Mouse (Mus musculus) retina, postnatal 7 days (tissue): Measurements from ENCODE around the gene Ptprn2.

Source experiments
- DNase-seq: peaks from one replicate; pipeline ENCODE4 v3.0.0-alpha.2; 2012; ENCODE audit warnings: low read depth, low spot score

The Ptprn2 gene

DNA sequence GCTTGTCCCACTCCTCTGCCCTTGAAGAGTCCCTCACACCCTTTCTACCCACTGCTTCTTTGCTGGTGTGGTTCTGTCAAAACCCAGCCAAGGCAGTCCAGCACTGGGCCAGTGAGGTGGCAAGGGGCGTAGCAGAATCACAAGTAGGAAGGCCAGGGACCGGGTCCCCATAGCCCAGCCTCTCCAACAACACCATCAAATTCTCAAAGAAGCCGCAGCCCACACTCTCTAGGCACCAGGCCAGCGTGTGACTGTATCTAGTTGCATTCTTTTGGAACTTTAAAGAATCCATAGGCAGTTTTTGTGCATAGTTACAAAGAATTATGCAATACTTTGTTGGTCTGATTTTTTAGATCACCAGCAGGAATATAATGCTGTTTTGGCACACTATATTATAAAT, 728.8 kb downstream of the Ptprn2 start:
- DNase-seq = no peak

DNA sequence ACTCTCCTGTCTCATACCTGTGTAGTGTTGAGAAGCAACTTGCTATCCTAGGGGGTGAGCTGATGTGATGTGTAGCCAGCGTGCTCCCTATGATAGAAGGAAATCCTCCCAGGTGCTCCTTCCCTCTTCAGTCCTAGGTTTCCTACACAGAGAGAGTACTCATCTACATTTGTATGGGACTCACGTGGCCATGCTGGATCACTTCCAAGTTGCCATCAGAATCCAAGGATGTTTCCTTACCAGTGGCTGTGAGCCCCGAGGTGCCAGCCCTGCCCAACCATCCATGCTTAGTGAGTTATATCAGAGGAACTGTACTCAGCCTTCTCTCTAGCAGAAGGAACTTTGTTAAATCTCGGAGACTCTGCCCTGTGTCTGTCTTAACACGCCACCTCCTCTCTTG, 729.4 kb downstream of the Ptprn2 start:
- no peak for DNase-seq

DNA sequence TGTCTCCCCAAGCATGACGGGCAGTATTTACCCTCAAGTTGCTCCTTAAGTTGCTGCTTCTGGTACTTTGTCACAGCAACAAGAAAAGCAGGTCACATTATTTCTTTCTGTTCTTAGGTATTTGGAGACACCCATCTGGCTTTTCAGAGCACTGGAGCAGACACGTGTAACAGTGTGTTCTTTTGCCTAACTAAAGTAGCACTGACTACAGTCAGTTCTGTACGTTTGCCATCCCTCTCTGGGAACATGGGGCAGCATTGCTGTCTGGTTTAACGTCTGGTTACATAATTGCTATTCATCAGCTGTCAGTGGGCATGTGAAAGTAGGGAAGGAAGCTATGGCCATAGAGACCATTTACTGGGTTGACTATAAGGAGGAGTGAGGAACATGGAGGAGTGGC, 736.4 kb downstream of the Ptprn2 start:
- DNase-seq = no peak

DNA sequence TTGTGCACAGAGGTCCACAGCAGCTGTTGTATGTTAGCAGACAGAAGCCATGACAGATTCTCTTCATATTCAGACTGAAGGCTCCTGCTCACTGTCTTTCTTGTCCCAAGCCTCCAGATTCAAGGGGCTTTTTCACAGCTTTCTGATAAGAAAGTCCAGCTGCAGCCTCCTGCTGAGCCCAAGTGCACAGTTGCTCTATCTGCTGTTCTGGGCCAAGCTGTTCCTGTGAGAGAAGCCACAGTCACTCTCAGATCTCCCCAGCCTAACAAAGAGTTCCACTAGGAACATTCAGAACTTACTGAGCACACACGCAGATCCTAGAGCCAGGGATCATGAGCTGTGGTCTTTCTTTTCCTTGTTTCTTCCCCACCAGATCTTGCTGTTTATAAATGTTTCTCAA, 738.5 kb downstream of the Ptprn2 start:
- DNase-seq = no peak

DNA sequence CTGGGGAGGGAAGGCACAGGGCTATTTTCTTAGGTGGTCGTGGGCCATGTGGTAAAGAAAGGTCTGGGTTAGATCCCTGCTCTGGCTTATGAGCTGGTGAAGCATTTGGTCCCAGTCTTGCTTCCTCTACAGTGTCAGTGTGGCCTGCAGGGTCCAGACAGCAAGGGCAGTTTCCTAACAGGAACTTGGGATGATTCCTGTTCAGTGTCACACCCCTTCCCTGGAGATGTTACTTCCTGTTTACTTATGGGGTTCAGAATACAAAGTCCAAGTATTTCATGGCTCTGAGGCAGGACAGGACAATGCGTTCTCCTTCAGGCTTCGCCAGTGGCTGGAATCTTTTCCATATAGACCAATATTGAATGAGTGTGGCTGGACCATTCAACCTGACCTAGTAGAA, 741.7 kb downstream of the Ptprn2 start:
- DNase-seq = no peak

DNA sequence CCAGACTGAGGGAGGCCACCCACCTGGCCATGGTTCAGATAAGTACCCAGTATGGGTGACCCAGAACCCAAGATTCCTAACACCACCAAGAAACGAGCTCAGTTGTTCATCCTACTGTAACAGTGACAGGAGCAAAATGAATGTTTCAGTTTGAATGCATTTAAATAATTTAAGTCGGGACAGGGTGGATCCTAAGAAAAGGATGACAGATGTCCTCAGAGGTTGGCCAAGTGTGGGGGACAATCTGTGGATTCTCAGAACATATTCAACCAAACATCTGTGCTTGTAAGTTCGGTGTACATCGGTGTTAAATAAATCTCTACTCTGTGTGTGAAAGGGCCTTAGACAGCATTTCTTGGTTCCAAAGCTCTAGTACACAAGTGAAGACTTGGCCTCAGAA, 743.9 kb downstream of the Ptprn2 start:
- DNase-seq = no peak

DNA sequence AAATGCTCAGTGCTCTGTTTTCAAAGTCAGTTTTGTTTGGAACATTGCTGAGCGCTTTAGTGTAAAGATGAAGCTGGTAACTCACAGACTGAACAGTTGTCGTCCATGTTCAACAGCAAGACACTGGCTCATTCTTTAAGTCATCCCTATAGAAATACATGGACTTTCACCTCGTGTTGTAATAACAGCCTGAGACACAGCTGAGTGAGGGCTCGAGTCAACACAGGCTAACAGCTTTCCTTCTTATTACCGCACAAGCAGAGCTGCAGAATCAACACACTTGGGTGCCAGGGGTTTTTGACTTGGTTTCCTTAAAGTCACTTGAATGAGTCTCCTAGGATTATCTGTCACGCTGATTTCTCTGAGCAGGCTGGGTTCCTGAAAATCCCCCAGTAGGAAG, 744.8 kb downstream of the Ptprn2 start:
- DNase-seq = no peak

DNA sequence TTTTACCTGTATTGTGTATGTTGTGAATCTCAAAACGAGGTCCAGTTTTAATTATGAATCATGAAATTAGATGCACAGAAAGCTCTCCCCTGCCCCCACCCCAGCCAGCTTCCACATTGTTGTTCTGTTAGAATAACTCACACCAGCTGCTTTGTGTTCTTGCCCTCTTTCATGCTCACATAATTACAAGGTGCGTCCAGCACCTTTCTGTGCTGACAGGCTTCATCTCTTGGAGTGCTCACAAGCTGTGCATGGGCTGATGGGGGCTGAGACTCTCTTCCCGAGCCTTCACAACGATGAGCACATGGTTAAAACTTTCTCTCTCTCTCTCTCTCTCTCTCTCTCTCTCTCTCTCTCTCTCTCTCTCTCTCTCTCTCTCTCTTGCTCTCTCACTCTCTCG, 746.3 kb downstream of the Ptprn2 start:
- DNase-seq = no peak

DNA sequence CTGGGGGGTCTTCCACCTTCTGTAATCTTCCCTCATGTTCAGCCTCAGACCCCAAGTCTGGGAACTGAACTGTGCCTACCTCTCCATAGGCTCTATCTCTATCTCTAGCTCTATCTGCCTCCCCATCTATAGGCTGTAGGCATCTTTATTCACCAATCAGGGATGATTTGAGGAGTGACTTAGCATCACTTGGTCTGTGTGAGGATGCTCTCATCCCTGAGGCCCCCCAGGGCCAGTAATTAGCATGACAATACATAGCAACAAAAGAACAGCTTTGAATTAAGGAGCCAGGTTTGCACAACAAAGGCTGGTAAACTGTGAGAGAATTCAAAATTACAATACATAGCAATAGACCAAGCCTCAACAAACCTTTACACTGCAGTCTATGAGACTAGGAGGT, 749.6 kb downstream of the Ptprn2 start:
- DNase-seq = no peak

DNA sequence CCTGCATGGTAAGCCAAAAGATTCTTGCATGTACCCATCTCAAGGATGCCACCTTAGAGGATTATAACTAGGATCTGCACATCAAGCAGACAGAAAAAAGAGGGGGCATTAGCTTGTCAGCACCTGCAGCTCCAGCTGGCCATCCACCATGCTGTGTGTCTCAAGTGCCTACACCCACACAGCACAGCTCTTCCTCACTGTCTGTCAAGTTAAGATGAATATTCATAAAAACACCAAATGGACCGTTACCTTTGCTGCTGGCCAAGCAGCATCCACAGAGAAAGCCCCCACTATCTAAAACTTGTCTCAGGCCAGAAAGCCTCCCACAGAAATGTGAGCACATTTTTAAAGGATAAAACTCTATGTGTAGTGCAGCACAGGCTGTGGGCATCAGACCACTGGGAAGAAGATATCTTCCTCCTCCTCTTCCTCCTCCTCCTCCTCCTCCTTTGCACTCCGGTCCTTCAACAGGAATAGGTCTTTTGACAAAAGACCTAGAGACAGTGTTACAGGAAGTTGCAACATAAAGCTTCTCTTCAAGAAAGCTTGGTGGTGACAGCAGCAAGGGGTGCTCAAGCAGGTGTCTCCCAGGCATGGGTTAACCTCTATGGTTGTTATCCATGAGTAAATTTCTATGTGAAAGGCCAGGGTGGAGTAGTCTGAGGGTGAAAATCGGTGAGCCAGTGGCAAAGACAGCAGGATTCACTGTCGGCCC, 750.7 kb downstream of the Ptprn2 start:
- no peak for DNase-seq

DNA sequence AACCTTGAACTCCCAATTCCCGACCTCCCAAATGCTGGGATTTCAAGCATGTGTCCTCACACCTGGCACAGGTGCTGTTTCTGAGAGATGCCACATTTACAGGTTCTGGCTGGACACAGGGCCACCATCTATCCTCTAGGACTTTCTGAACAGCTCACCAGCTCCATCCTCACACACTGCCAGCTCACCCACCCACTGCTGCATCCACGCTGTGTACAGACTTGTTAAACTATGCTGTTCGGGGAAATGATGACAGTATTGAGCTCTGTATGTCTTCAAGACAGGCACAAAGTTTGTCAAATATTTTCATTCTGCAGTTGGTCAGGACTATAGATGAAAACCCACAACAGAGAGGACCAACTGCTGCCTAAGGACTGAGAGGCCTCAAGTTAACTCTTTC, 751.5 kb downstream of the Ptprn2 start:
- no peak for DNase-seq

DNA sequence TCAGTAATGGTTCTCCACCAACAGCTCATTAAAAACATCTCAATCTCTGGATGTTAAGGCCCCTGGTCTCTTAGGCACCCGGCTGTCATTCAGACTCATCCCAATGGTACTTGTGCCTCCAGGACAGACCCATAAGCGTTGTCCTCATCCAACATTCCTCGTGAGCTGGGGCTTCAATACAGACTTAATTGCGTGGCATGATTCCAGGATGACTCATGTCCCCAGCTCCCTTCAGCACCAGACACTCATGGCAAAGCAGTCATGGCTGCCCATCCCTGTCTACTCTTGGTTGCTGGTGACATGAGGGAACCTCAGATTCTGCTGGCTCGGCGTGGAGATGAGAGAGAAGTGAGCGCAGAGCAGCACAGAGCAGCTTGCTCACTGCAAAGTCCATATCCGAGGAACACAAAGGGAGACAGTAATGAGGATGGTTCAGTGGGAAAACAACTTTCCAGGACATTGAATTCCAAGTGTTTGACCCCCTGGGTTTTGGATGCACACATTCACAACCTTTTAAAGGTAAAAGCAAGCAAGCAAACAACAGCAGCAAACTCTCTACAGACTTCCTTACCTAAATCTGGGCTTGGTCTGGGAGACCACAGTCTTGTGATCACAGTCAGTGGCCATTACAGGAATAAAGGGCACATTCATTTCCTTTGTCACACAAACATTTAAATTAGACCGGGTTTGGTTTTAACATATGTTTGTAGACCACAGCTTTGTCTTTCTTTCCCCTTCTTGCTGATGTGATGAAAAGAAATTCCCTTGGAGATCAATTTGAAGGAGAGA, 754.6 kb downstream of the Ptprn2 start:
- DNase-seq = no peak

DNA sequence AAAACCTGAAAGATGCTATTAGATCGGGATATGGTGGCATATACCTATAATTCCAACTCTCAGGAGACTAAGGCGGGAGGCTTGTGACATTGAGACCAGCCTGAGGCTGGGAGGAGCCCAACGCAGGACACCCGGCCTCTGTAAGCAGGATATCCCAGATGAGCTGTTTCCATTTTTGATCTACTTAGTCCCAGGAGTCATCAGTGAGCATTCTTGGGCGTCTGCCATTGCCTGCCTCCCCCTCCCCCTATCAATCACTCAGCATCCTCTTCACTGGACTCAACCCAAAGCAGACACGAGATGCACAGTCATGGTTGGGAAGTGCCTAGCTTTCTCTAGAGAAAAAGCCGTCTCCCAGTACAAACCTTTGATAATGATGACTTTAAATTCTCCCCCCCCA, 756.7 kb downstream of the Ptprn2 start:
- DNase-seq = no peak

DNA sequence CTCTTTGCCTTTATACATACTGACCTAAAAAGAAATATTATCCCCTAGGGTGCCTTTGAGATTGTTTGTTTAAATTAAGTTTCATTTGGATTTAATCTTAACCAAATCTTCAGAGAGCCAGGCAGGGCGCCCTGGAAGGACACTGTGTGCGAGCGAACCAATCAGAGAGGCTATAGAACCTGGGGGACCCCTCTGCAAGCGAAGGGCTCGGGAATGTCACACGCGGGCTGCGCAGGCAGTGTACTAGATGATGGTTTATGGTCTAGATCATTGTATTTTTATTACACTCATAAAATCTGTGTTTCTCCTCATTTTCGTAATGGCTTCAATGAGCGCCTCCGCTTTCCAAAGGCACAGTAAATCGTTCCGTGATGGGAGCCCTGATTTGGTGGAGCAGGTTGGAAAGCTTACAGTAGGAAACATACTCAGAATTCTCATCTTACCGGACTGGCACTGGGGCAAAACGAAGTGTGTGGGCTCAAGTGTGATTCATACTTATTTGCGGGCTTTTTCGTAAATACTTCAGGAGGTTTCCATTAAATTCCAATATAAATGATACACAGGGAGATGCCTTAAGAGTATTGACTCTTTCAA, 760.5 kb downstream of the Ptprn2 start:
- DNase-seq = no peak

DNA sequence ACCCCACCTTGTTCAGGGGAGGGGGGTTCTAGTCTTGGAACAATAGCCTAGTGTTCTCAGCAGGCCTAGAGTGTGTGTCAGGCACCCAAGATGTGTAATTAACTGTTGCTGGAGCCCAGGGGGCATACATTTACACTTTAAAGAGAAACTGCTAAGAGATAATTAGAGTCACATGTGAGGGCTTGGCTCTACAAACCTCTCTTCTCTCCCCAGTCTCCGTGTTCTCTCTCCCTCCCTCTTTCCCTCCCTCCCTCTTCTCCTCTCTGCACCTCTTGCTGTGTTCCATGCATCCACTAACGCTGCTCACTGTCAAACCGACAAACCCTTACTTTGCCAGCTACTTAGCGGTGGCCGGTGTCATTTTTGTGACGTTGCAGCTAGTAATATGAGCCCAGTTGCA, 764.9 kb downstream of the Ptprn2 start:
- DNase-seq = no peak

DNA sequence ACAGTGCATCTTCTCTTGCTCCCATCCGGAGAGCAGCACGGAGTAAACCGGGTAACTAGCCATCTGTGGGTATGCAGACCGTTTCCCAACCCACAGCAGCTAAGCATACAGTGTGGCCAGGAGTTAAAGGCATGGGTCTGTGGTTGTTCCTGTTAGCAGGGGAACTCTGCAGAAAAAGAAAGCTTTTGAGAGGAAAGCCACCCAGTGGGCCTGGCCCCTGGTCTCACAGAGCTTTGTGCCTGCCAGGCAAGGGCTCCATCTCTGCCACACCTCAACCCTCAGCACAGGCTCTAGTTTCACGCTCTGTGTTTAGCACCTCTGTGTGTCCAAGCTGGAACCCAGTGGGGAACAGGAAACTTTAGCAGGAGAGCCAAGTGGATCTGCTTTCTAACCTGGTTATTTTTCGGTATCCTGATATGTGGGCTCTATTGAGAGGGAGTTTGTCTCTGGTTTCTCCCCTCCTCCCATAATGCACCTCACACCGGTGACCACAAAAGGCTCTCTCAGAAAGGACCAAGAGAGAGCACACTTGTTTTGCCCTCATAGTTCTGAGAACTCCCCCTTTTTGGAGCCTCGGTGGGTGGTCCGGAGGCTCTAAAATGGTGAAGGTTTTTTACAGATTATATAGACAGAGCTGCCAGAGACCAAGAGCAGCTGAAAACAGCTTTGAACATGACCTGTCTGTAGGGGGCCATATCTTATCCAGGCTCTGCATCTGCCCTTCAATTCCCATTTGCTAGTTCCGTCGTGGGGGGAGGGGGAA, 766.3 kb downstream of the Ptprn2 start:
- DNase-seq = no peak

DNA sequence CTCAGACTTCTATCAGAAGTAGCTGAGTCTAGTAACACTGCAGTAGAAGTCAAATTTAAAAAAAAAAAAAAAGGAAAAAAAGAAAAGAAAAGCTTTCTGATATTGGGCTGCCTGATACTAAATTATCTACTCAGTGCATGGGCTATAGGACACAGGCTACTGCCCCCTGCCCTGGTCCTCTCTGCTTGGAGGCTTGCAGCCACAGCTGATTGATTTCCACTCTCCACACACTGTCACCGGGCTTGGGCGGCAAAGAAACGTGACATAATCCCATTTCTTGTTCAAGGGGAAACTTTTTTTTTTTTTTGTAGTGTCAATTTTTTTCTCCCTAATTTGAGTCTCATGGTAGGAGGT, 766.9 kb downstream of the Ptprn2 start:
- DNase-seq = no peak

DNA sequence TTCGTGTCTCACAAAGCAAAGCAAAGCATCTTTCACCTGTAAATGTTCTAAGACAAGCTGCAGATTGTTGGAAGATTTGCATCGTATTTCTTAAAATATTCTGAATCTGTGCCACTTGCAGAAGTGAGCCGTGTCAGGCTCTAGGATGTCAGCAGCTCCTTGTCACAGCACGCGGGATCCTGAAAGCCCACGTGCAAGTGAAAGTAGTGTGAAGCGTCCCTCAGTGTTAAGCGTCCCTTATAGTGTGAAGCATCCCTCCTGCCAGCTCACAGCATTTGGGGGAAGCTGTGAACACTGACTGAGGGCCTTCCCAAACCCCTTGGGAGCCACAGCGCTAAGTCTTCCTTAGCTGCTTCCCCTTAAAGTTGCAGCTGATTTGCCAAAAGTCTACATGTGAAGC, 768.8 kb downstream of the Ptprn2 start:
- DNase-seq = no peak

DNA sequence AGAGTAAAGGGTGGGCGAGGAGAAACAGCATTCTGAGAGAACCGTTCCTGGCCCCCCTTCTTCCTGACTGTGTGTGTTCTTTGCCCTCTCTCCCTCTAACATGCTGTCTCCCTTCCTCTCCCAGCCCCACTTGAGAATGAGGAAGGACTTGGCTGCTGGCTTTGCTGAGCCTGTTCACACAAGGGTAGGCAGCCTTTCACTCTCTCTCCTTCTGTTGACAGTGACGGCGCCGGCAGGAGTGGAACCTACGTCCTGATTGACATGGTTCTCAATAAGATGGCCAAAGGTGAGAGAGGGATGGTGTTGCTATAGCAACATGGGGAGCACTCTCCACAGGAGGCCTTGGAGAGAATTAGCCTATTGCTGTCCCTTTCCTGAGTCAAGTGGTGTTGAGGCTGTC, 769.8 kb downstream of the Ptprn2 start:
- no peak for DNase-seq

DNA sequence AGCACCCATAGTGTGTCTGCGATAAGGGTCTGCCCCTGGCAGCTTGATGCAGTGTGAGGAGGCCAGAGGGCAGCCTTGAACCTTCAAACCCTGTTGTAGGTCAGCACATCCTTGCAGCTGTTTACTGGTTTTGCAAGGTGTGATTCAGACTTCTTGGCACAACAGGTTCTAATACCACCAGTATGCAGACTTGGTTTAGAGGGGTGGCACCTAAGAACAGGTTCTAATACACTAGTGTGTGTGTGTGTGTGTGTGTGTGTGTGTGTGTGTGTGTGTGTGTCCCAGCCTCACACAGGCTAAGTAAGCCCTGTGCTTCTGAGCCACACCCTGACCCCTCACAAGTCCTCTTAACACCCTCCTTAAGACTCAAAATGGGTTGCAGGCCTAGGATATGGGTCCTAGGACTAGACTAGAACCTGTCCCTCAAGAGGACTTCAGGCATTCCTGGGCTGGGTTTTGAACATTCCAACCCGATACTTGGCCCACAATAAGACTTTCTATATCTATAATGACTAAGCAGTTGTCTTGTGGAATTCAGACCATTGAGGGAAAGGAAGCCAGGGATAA, 770.3 kb downstream of the Ptprn2 start:
- DNase-seq = no peak

DNA sequence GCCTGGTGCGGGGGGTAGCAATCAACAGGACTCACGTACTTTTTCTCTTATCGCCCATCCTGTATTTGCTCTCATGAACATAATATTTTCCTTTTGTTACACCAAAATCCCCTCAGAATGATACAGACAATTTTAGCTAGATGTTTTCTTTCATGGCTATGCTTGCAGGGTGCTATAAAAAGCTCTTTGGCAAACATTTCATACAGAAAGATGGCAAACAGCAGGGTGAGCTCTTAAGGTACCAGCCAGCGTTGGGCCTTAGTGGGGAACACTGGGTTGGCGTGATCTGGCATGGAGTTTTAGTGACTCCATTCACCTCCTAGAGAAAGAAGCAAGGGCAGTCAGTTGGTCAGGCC, 771.3 kb downstream of the Ptprn2 start:
- no peak for DNase-seq
